Mouse (Mus musculus): ENCODE measurements at regions not wholly inside any gene's neighbourhood (a gene's known extent, or its start where the extent isn't known, plus 50 kb on each side); places are given as distances from the start of the nearest gene placed in this dataset.

GRCm38 (mm10) chr1:24832246-24832645, 153.8 kb downstream of the Lmbrd1 start:
- Histone ChIP-seq H3K9me3 (replicated peaks) (no peaks in the 10 kb centered on the region), H3K27me3 (ENCODE audit: low read depth, poor library complexity, severe bottlenecking) (no peaks in the 10 kb centered on the region), H3K36me3 (no peaks in the 10 kb centered on the region), H3K27ac (no peak overlapping the region), H3K4me3 (no peak overlapping the region), H3K4me1 (no peaks in the 10 kb centered on the region)
- 91% methylated on average over 3 of the region's 3 CpGs for WGBS
- DNase-seq (ENCODE audit: low spot score), result no peak

- Histone ChIP-seq H3K27ac (no peak overlapping the region), H3K4me3 (no peak overlapping the region), H3K36me3 (no peaks in the 10 kb centered on the region), H3K9me3 (replicated peaks) (no peaks in the 10 kb centered on the region), H3K4me1 (no peaks in the 10 kb centered on the region), H3K27me3 (ENCODE audit: low read depth, poor library complexity, severe bottlenecking) (no peaks in the 10 kb centered on the region)
- 83% methylated on average over 7 of the region's 7 CpGs for WGBS
- DNase-seq (ENCODE audit: low spot score), result no peak
Measured at GRCm38 (mm10) chr1:24866877-24867276, 188.4 kb downstream of the Lmbrd1 start.

- Histone ChIP-seq H3K4me3 (no peak overlapping the region), H3K27me3 (ENCODE audit: low read depth, poor library complexity, severe bottlenecking) (no peaks in the 10 kb centered on the region), H3K4me1 (no peaks in the 10 kb centered on the region), H3K27ac (no peak overlapping the region), H3K9me3 (replicated peaks) (no peaks in the 10 kb centered on the region), H3K36me3 (no peaks in the 10 kb centered on the region)
- 89% methylated on average over 12 of the region's 12 CpGs for WGBS
- no peak for DNase-seq (ENCODE audit: low spot score)
Measured at GRCm38 (mm10) chr1:24869772-24870171, 191.3 kb downstream of the Lmbrd1 start.

- H3K9me3 ChIP-seq (replicated peaks), result no peaks in the 10 kb centered on the region
- 86% methylated on average over 7 of the region's 7 CpGs for WGBS
- no peak overlapping the region for H3K27ac ChIP-seq
- H3K27me3 ChIP-seq (ENCODE audit: low read depth, poor library complexity, severe bottlenecking), result no peaks in the 10 kb centered on the region
- H3K4me3 ChIP-seq, result no peak overlapping the region
- DNase-seq (ENCODE audit: low spot score), result no peak
- H3K4me1 ChIP-seq, result no peaks in the 10 kb centered on the region
- H3K36me3 ChIP-seq, result no peaks in the 10 kb centered on the region
Measured at GRCm38 (mm10) chr1:24870685-24871417, 192.4 kb downstream of the Lmbrd1 start.

GRCm38 (mm10) chr1:24877014-24877413, 198.6 kb downstream of the Lmbrd1 start:
- no peaks in the 10 kb centered on the region for H3K36me3 ChIP-seq
- DNase-seq (ENCODE audit: low spot score), result no peak
- no peaks in the 10 kb centered on the region for H3K27me3 ChIP-seq (ENCODE audit: low read depth, poor library complexity, severe bottlenecking)
- H3K4me3 ChIP-seq, result no peak overlapping the region
- no peaks in the 10 kb centered on the region for H3K4me1 ChIP-seq
- H3K27ac ChIP-seq, result no peak overlapping the region
- no peaks in the 10 kb centered on the region for H3K9me3 ChIP-seq (replicated peaks)

- no peak overlapping the region for H3K27ac ChIP-seq
- H3K4me1 ChIP-seq, result no peaks in the 10 kb centered on the region
- no peak for DNase-seq (ENCODE audit: low spot score)
- no peaks in the 10 kb centered on the region for H3K36me3 ChIP-seq
- H3K27me3 ChIP-seq (ENCODE audit: low read depth, poor library complexity, severe bottlenecking), result no peaks in the 10 kb centered on the region
- H3K4me3 ChIP-seq, result no peak overlapping the region
- no peaks in the 10 kb centered on the region for H3K9me3 ChIP-seq (replicated peaks)
Measured at GRCm38 (mm10) chr1:24883638-24884037, 205.2 kb downstream of the Lmbrd1 start.

- H3K4me3 ChIP-seq, result no peak overlapping the region
- no peak overlapping the region for H3K27ac ChIP-seq
- no peaks in the 10 kb centered on the region for H3K9me3 ChIP-seq (replicated peaks)
- H3K27me3 ChIP-seq (ENCODE audit: low read depth, poor library complexity, severe bottlenecking), result no peaks in the 10 kb centered on the region
- DNase-seq (ENCODE audit: low spot score), result peak; percentile 56
- 34% methylated on average over 2 of the region's 2 CpGs for WGBS
- H3K36me3 ChIP-seq, result no peaks in the 10 kb centered on the region
- H3K4me1 ChIP-seq, result no peaks in the 10 kb centered on the region
Measured at GRCm38 (mm10) chr1:24901278-24901677, 222.8 kb downstream of the Lmbrd1 start.

GRCm38 (mm10) chr1:24938303-24939263, 260.2 kb downstream of the Lmbrd1 start:
- Histone ChIP-seq H3K36me3 (no peaks in the 10 kb centered on the region), H3K9me3 (replicated peaks) (no peaks in the 10 kb centered on the region), H3K4me3 (no peak overlapping the region), H3K27me3 (ENCODE audit: low read depth, poor library complexity, severe bottlenecking) (no peaks in the 10 kb centered on the region), H3K27ac (no peak overlapping the region), H3K4me1 (no peaks in the 10 kb centered on the region)
- WGBS, result 62% methylated on average over 3 of the region's 3 CpGs
- DNase-seq (ENCODE audit: low spot score), result no peak

GRCm38 (mm10) chr1:24942757-24943296, 264.4 kb downstream of the Lmbrd1 start:
- 93% methylated on average over 8 of the region's 8 CpGs for WGBS
- H3K4me3 ChIP-seq, result no peak overlapping the region

GRCm38 (mm10) chr1:24943451-24943850, 265.0 kb downstream of the Lmbrd1 start:
- 65% methylated on average over 2 of the region's 2 CpGs for WGBS
- no peak for DNase-seq (ENCODE audit: low spot score)
- Histone ChIP-seq H3K4me3 (no peak overlapping the region), H3K27ac (no peak overlapping the region), H3K9me3 (replicated peaks) (no peaks in the 10 kb centered on the region), H3K36me3 (no peaks in the 10 kb centered on the region), H3K4me1 (no peaks in the 10 kb centered on the region), H3K27me3 (ENCODE audit: low read depth, poor library complexity, severe bottlenecking) (no peaks in the 10 kb centered on the region)

More at GRCm38 (mm10) chr1:24942757-24943296, 264.4 kb downstream of the Lmbrd1 start:
- Histone ChIP-seq H3K27me3 (ENCODE audit: low read depth, poor library complexity, severe bottlenecking) (no peaks in the 10 kb centered on the region), H3K36me3 (no peaks in the 10 kb centered on the region), H3K27ac (no peak overlapping the region), H3K4me1 (no peaks in the 10 kb centered on the region), H3K9me3 (replicated peaks) (no peaks in the 10 kb centered on the region)
- no peak for DNase-seq (ENCODE audit: low spot score)

GRCm38 (mm10) chr1:24972681-24973080, 294.3 kb downstream of the Lmbrd1 start:
- H3K27me3 ChIP-seq (ENCODE audit: low read depth, poor library complexity, severe bottlenecking), result no peaks in the 10 kb centered on the region
- no peak for DNase-seq (ENCODE audit: low spot score)
- H3K36me3 ChIP-seq, result no peaks in the 10 kb centered on the region
- 88% methylated on average over 2 of the region's 2 CpGs for WGBS
- no peaks in the 10 kb centered on the region for H3K9me3 ChIP-seq (replicated peaks)
- no peak overlapping the region for H3K4me3 ChIP-seq
- no peak overlapping the region for H3K27ac ChIP-seq
- H3K4me1 ChIP-seq, result no peaks in the 10 kb centered on the region

- H3K36me3 ChIP-seq, result no peaks in the 10 kb centered on the region
- H3K27ac ChIP-seq, result no peak overlapping the region
- DNase-seq (ENCODE audit: low spot score), result no peak
- H3K27me3 ChIP-seq (ENCODE audit: low read depth, poor library complexity, severe bottlenecking), result no peaks in the 10 kb centered on the region
- no peaks in the 10 kb centered on the region for H3K4me1 ChIP-seq
- no peaks in the 10 kb centered on the region for H3K9me3 ChIP-seq (replicated peaks)
- no peak overlapping the region for H3K4me3 ChIP-seq
- WGBS, result 87% methylated on average over 8 of the region's 8 CpGs
Measured at GRCm38 (mm10) chr1:25008456-25009169, 330.2 kb downstream of the Lmbrd1 start.

Measured in limb, embryonic 10.5 days (tissue).